Mouse (Mus musculus) megakaryocyte, embryonic 14.5 days (primary cell): ENCODE results near the gene Tet3. TPM values are rescaled to one million over a fixed set of nuclear protein-coding genes. Genes with fewer than 3 reads are reported as not detected.

Experiments used
- H3K27me3 ChIP-seq: replicated peaks from 2 replicates; pipeline ENCODE3; 2012; ENCODE audit warnings: inconsistent platforms
- H3K36me3 ChIP-seq: replicated peaks from 2 replicates; pipeline ENCODE3; 2012; ENCODE audit warnings: low read length, inconsistent platforms, mixed read lengths
- H3K4me1 ChIP-seq: 2 replicates; pipeline ENCODE4 v1.6.1; 2012; ENCODE audit warnings: inconsistent platforms
- H3K4me3 ChIP-seq: replicated peaks from 2 replicates; pipeline ENCODE3; 2012; ENCODE audit warnings: moderate library complexity, mild to moderate bottlenecking, inconsistent platforms
- H3K9me3 ChIP-seq: 2 replicates; pipeline ENCODE4 v1.6.1; 2012; ENCODE audit warnings: inconsistent platforms
- FLI1 ChIP-seq: IDR thresholded peaks from 2 replicates; pipeline ENCODE4 v1.6.1; 2012; ENCODE audit warnings: low read length, inconsistent platforms, mixed read lengths
- GATA1 ChIP-seq: IDR thresholded peaks from 3 replicates; pipeline ENCODE4 v1.6.1; 2012; ENCODE audit warnings: mixed read lengths, low read length, inconsistent platforms, borderline replicate concordance
- polyA plus RNA-seq: library from polyadenylated mRNA; stranded (reverse); fragments of >175 nt; gene quantifications from 2 replicates; pipeline ENCODE4 v1.2.3, GENCODE M21; 2012; ENCODE audit warnings: low replicate concordance; ENCODE audit not compliant: insufficient read depth

Tet3 gene
- polyA plus RNA-seq, 1 experiment, result 10.6 TPM

DNA sequence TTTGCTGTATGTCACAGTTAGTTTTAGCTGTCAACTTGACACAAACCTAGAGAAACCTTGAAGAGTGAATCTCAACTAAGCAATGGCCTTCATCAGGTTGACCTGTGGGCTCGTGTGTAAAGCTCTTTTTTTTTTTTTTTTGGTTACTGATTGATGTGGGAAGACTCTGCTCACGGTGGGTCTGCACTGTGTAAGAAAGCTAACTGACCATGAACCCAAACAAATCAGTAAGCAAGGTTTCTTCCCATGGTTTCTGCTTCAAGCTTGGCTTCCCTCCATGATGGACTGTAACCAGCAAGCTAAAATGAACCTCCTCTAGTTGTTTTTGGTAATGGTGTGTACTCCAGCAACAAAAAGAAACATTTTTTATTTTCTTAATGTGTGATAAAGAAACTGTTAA is 20.3 kb upstream of the Tet3 start:
- peaks cover 68% of the 10 kb centered on the region for H3K36me3 ChIP-seq
- no peaks in the 10 kb centered on the region for H3K27me3 ChIP-seq
- no peak overlapping the region for H3K4me3 ChIP-seq
- no peaks in the 10 kb centered on the region for H3K9me3 ChIP-seq
- TF ChIP-seq GATA1 (no peak), FLI1 (no peak)
- peaks cover 75% of the 10 kb centered on the region for H3K4me1 ChIP-seq

DNA sequence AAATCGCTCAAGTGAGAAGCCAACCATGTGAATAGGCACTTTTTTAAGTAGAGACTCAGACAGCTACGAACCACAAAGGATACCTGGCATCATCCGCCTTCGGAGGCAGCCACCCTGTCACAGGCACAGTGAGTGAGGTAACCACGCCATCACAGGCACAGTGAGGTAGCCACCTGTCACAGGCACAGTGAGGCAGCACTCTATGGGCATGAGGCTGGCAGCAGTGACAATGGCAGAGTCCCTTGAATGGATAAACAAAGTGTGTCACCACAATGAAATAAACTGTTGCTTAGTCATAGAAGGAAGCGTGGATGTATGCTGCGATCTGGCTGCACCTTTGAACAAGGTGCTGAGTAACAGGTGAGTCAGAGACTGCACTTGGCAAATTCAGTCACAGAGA is 19.7 kb upstream of the Tet3 start:
- H3K36me3 ChIP-seq, result peaks cover 62% of the 10 kb centered on the region
- peaks cover 74% of the 10 kb centered on the region for H3K4me1 ChIP-seq
- no peaks in the 10 kb centered on the region for H3K9me3 ChIP-seq
- H3K4me3 ChIP-seq, result peak overlapping the region; percentile 66
- no peaks in the 10 kb centered on the region for H3K27me3 ChIP-seq
- TF ChIP-seq FLI1 (no peak), GATA1 (no peak)

- Histone ChIP-seq H3K4me1 (peaks cover 76% of the 10 kb centered on the region), H3K36me3 (peaks cover 59% of the 10 kb centered on the region), H3K9me3 (no peaks in the 10 kb centered on the region), H3K4me3 (no peak overlapping the region), H3K27me3 (no peaks in the 10 kb centered on the region)
- TF ChIP-seq GATA1, result no peak
- TF ChIP-seq FLI1, result no peak
Measured at GRCm38 (mm10) chr6:83478217-83478616, 19.3 kb upstream of the Tet3 start.

- H3K27me3 ChIP-seq, result no peaks in the 10 kb centered on the region
- peaks cover 32% of the 10 kb centered on the region for H3K36me3 ChIP-seq
- peaks cover 56% of the 10 kb centered on the region for H3K4me1 ChIP-seq
- TF ChIP-seq GATA1, result no peak
- TF ChIP-seq FLI1, result no peak
- H3K4me3 ChIP-seq, result no peak overlapping the region
- H3K9me3 ChIP-seq, result no peaks in the 10 kb centered on the region
Measured at GRCm38 (mm10) chr6:83475431-83475830, 16.5 kb upstream of the Tet3 start.

DNA sequence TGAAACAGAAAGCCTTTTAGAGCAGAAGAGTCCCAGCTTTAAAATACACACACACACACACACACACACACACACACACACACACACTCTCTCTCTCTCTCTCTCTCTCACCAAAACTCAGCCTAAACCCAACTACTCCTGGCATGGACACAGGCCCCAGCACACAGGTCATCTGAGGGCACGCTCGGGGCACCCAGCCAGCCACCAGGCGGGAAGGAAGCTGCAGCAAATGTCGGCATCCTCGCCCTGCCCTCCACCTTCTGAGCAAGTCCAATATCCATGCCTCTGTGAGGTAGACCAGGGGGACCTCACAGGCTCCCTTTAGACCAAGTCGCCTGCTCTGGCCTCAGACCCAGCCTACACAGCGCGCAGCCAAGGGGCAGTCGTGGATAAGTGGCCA is 14.4 kb upstream of the Tet3 start:
- H3K36me3 ChIP-seq, result peaks cover 12% of the 10 kb centered on the region
- peaks cover 60% of the 10 kb centered on the region for H3K4me1 ChIP-seq
- H3K4me3 ChIP-seq, result peak overlapping the region; percentile 50
- TF ChIP-seq FLI1 (no peak), GATA1 (no peak)
- H3K9me3 ChIP-seq, result no peaks in the 10 kb centered on the region
- H3K27me3 ChIP-seq, result no peaks in the 10 kb centered on the region

DNA sequence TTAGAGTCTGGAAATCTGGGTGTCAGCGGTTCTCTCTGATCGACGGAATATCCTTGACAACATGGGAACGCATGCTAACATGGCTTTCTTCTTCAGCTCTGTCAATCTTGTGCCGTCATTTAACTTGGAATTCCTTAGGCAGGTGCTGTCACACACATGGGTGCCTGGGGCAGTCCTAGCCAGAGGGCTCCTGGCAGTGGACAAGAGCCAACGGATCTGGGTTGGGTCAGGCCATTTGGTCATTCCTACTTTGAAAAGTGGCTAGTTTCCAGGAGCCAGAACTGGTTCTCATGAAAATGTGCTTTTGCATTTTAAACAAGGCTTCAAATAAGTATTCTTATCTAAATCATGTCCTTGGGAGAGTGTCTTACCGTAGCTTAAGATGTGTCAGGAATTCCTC is 12.9 kb upstream of the Tet3 start:
- H3K9me3 ChIP-seq, result no peaks in the 10 kb centered on the region
- H3K36me3 ChIP-seq, result peaks cover 4% of the 10 kb centered on the region
- no peak for TF ChIP-seq GATA1
- TF ChIP-seq FLI1, result no peak
- peaks cover 57% of the 10 kb centered on the region for H3K4me1 ChIP-seq
- H3K4me3 ChIP-seq, result no peak overlapping the region
- no peaks in the 10 kb centered on the region for H3K27me3 ChIP-seq

DNA sequence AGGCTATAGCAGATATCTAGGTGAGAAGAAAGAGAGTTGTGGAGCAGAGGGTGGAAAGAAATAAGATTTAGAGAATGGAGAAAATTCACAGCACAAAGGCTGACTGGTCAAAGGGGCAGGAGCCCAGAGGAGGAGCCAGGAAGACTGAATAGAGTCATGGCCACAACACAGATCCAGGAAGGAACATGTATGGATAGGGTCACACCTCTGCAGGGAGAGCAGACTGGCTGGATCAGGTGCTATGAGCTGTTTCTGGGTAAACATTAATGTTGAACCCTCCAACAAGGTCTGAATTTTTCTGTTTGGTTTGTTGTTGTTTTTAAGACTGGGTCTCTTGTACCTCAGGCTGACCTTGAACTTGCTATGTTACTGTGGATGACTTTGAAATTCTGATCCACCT is 5.1 kb upstream of the Tet3 start:
- no peak for TF ChIP-seq FLI1
- TF ChIP-seq GATA1, result no peak
- peaks cover 2% of the 10 kb centered on the region for H3K27me3 ChIP-seq
- H3K4me1 ChIP-seq, result peaks cover 52% of the 10 kb centered on the region
- no peak overlapping the region for H3K4me3 ChIP-seq
- no peaks in the 10 kb centered on the region for H3K9me3 ChIP-seq
- H3K36me3 ChIP-seq, result no peaks in the 10 kb centered on the region

DNA sequence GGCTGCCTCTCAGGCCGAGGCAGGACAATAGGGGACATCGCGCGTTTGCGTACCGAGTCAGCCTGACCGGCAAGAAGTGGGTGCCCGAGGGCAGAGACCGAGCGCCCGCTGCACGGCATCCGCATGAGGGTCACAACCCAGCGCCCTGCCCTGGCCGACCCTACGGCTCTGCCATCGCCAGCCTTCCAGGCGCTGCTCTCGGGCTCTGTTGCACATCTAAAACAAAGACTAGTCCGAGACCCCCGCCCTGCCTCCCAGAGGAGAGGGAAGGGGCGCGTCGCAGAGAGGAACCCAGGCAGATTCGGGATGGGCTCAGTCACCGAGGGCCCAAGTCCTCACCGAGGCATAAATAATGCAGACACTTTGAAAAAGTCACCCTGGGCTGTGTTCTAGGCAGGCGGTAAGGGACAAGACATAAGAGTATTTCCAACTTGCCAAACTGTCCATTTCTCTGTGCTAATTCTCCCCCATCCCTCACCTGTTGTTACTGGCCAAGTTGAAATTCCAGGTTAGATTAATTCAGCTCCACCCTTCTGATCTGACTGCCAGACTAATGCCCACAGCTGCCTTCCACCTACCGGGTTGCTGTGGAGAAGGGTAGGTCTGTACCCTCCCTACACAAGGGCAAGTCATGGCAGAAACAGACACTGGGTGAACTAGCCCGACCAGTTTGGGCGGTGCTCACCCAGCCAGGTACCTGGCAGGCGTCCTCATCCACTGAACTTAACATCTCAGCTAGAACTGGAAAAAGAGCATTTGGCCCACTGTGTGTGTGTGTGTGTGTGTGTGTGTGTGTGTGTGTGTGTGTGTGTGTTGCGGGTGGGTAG is 1.7 kb downstream of the Tet3 start:
- Histone ChIP-seq H3K4me3 (peak overlapping the region; percentile 94), H3K9me3 (no peaks in the 10 kb centered on the region), H3K27me3 (no peaks in the 10 kb centered on the region), H3K4me1 (peaks cover 84% of the 10 kb centered on the region), H3K36me3 (peaks cover 22% of the 10 kb centered on the region)
- TF ChIP-seq GATA1 (no peak), FLI1 (no peak)

DNA sequence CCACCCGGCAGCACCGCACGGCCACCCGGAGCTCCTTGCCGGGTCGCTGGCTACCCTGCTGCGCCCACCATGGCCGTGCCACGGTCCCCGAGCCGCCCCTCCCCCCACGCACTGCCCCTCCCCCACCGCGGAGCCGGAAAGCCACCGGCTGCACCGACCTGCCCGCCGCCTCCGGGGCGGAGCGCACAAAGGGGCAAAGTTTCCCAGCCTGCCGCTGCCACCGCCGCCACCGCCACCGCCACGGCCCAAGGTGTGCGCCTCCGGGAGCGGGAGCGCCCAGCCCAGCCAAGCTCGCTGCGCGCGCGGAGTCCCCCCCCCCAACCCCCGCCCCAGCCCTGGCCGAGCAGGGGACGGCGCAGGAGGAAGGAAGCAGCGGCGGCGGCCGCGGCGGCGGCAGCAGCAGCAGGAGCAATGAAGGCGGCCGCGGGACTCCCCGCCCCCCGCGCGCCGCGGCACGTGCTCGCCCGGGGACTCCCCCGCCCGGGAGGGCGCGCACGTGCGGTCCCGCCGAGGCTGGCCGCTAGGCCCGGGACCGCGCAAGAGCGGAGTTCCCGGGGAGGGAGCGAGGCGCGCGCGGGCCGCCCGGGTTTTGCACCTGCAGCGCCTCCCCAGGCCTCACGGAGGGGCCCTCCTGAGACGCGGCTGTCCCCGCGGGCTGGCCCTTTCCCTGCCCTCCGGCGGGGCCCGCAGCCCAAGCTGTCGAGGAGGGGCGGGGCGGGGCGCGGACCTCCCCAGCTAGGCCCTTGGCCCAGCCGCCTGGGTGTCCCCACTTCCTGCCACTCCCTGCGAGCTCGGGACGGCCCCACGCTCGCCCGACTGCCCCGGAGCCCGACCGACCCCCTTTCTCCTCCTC is 2.5 kb downstream of the Tet3 start:
- Histone ChIP-seq H3K4me1 (peaks cover 88% of the 10 kb centered on the region), H3K9me3 (no peaks in the 10 kb centered on the region), H3K4me3 (peak overlapping the region; percentile 94), H3K36me3 (peaks cover 26% of the 10 kb centered on the region), H3K27me3 (no peaks in the 10 kb centered on the region)
- TF ChIP-seq GATA1 (no peak), FLI1 (no peak)
